Mouse (Mus musculus) 416B (cell line): ENCODE measurements at regions not wholly inside any gene's neighbourhood (a gene's known extent, or its start where the extent isn't known, plus 50 kb on each side); places are given as distances from the start of the nearest gene placed in this dataset.

ENCODE experiments used
- DNase-seq: peaks from one replicate; pipeline ENCODE4 v3.0.0; 2011; ENCODE audit warnings: low read depth

DNA sequence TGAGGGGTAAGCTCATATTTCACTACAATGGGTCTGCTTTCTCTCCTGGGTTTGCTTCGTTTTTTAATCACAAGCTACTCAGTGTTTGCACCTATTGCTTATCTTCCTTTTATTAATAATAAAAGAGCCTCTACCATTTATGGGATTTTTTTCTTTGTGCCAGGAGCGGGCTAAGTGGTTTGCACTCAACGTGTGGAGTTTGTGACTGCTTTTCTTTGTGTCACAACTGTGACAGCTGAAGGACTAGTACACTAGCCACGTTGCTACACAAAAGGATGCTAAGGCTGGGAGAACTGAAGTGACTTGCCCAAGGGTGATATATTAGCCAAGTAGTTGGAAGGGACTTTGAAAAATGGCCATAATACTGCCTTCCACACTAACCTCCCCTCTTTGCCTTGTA is 271.8 kb upstream of the Ppargc1a start:
- DNase-seq: no peak

DNA sequence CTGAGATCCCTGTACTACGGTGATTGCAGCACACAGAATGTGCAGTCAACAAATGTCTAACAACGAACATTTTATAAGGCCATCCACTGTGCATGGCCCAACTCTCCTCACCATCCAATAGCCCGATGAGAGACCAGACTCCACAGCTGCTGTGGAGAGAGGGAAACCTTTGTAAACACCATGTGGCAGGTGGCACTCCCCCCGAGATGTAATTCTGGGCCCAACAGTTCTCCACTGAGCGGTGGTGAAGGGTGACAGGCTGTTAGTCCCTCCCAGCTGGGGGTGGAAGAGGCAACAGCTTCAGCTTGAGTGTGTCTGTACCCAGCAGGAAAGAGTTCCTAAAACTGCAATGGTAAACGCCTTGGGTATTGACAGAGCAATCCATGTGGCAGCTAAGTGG is 263.0 kb upstream of the Ppargc1a start:
- no peak for DNase-seq

DNA sequence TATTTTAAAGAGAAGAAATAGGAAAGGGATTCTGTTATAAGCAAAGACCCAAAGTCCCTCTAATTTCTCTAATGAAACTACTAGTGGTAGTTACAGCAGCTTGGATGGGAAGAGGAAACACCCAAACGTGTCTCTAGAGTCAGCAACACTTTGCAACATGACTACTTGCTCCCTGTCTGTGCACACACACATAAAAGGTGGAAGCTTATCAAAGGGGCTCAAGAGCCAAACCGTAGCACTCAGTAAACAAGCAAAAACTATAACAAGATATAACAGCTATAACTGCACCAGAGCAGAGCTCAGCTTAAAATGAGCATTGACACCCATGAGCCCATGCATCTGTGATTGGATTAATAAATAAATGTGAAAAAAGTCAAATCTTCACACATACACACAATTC is 262.5 kb upstream of the Ppargc1a start:
- DNase-seq: no peak

DNA sequence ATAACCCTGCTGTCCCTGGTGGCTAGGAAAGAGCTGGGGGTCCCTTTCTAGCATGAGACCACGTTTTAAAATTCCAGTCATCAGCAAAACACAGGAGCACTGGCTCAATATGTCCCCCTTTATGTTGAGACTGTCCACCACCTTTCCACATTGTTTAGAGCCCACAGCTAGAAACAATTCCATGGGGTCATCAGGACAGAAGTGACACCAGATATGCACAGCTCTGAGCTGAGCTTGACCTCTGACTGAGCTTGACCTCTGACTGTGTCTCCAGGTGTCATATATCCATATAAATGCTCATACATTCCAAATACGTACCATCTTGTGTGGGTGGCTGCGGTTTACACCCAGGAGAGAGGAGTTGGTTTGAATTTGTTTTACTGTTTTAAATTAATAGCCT is 262.1 kb upstream of the Ppargc1a start:
- no peak for DNase-seq

GRCm38 (mm10) chr5:51829020-51829419 is 261.5 kb upstream of the Ppargc1a start:
- no peak for DNase-seq

DNA sequence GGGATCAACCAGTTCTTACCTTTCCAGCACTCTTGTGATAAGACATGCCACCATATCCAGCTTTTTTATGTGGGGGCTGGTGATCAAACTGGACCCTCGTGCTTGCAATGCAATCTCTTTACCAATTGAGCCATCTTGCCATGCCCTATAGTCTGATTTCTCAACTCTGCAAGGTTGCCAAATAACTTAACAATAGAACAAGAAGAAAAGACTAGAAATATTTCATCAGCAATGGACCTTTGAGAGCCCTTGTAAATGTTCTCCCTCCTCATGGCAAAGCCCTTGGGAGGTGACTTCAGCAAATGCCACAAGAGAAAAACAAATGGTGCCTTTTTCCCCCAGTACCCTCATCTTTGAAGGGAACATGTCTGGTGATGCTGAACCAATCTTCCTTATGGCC is 258.7 kb upstream of the Ppargc1a start:
- DNase-seq: no peak

- no peak for DNase-seq
Measured at GRCm38 (mm10) chr5:51825584-51826088, 258.1 kb upstream of the Ppargc1a start.

DNA sequence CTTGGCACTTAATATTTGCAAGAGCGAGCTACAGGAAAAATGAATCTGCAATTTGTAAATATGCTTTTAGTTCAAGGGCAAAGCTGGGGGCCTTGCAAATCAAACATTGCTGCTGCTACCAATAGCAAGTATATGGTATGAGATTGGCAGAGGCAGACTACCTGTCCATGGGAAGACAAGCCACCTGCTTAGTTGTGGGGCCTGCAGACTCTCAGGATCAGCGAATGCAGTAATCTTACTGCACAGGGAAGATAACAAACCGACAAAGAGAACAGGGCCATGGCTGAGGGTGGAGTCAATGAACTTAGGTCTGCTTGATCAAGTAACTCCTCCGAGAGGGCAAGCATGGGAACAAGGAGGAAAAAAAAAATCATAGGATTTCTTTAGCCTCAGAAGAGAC is 257.2 kb upstream of the Ppargc1a start:
- no peak for DNase-seq

DNA sequence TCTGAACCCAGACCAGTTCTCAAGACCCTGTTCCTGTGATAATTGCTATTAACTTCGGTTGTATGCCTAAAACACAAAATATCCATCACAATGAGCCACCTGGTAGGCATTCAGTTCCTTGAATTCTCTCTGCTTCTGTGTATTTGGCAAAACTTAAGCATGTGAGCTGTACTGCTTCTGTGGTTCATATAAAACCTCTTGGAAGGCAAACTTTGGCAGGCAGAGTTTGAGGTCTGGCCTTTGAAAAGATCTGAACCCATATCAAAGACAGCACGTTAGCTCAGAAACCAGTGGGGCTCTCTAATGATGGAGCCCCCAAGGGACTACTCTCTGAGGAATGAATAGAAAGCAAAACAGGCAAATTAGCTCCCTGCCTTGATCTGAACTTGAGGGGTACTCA is 256.1 kb upstream of the Ppargc1a start:
- no peak for DNase-seq

DNA sequence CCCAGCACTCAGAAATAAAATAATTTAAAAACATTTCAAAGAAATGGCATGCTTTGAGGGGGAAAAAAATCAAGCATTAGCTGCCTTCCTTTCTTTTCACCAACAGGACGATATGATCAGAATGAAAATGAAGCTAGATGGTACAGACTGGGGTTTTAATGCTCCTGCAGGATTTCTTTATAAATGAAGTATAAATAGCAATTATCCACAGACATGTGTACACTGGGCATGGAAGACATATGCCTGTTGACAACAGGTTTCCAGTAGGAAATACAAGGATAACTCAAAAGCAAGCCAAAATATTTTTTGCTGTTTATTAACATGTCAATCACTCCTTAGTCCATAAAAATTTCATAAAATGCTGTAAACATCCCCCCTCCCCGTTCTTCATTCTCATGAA is 248.7 kb upstream of the Ppargc1a start:
- DNase-seq: no peak

DNA sequence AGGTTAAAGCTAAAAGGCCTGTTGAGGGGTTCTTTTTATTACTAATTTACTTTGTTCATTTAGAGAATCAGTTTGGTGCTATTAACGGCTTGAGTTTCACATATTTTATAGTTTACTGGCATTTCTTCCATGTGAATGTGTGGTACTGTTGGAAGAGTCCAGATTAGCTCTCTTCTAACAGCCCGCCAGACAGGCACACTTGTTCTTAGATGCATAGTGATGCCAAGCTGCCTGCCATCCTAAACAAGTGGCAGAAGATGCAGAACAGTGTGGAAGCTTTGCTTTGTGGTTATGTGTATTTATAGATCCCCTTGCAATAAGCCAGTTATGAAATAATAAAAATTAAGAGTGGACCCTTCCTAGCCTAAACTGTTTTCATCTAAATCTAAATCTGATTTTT is 244.2 kb upstream of the Ppargc1a start:
- DNase-seq: no peak

DNA sequence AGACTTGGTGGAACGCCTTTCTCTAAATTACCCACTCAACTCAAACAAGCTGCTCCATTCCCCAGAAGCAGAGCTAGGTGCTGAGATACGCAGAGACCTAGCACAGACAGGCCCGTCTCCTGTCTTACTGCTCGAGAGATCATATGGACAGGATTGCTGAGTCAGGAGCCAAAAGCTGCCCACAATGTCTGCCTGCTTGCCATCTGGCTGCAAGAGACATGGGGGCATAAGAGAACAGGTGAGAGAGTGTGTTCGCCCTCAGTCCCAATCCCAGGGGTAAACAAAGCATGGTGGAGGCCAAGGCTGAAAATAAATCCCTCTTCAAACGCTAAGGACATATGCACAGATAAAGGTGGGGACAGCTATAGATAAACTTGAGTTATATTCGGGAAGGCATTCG is 234.0 kb upstream of the Ppargc1a start:
- DNase-seq: no peak

GRCm38 (mm10) chr5:51799371-51800035 is 232.0 kb upstream of the Ppargc1a start:
- no peak for DNase-seq

DNA sequence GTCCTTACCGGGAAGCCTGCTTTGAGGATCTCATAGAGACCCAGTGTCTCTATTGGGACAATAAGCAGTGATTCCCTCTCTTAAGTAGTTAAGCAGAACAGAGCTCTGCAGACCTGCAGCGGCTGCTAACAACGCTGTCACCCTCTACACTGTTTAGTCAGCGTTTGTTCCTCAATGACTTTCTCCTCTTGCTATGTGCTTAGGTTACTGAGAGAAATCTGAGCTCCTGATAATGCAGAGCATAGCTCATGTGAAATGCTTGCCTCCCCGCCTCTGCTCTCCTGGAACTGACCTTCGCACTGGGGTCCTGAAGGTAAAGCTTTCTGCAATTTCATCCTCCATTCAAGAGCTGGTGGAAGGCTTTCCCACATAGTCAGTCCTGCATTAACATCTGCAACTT is 226.6 kb upstream of the Ppargc1a start:
- DNase-seq: no peak

GRCm38 (mm10) chr5:51792950-51793349 is 225.4 kb upstream of the Ppargc1a start:
- DNase-seq: no peak

DNA sequence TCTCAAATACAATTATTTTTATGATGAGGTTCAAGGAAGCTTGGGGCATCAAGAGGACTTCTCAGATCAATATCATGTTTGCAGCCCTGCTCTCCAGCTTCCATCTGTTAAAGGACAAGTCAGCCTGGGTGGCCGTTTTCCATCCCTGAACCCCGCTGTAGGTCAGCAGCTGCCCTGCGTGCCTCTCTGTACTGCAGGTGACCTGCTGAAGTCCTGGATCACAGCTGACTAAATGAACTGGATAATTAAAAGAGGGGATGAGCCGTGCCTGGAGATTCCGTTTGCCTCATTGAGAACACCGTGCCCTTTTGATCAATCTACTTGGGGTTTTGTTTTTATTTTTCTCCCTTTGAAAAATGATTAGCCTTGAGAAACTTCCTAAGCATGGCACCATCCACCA is 221.2 kb upstream of the Ppargc1a start:
- DNase-seq: no peak

DNA sequence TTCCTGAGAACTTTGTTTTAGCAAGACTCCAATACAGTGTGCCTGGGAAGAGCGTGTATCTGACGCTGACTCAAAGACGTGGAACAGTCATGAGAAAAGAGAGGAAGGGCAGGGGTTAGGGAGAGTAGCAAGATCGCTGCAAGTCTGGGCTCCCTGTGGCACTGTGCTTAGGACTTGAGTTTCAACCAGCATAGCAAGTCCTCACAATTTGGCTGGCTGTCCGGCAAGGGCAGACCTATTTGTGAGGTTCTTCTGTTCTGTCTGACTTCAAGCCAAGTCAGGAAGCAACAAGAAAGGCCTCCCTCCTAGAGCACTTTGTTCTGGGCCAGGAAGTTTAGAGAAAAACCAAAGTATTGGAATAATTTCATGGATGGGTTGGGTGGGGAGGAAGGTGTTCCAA is 216.0 kb upstream of the Ppargc1a start:
- no peak for DNase-seq

GRCm38 (mm10) chr5:51783099-51783498 is 215.6 kb upstream of the Ppargc1a start:
- DNase-seq: no peak

DNA sequence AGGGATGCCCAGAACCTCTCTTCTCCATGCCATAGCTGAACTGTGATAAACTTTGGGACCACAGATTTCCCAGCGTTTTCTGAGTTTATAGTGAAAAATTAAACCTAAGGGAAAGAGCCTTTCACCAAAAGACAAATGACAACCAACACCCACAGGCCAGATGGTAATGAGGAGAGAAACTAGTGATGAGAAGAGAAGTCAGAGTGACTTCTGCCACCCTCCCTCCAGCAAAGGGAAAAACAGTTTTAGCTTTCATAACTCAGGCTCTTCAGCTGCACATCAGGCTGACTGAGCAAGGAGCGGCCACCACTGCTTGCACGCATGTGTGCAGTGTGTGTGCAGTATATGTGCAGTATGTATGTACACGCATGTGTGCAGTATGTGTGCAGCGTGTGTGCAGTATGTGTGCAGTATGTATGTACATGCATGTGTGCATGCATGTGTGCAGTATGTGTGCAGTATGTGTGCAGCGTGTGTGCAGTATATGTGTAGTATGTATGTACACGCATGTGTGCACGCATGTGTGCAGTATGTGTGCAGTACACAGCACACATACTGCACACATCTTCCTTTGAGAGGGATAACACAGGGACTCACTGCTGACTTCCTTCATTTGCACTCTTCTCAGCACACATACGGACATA is 208.1 kb upstream of the Ppargc1a start:
- no peak for DNase-seq

DNA sequence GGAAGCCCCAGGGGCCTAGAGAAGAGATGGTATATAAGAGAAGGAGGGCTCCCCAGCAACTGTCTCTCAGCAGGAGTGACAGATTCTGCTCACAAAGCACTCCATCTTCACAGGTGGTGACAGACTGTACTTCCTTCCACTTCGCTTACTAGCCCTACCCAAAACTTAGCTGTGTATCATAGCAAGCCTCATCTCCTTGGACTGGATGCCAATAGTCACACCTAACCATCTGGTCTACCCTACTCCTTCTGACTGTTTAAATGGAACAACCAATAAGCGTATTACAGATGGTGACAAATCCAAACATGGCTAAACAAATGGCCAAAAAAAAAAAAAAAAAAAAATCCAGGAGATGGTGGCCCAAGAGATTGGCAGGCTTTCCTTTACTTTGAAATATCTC is 204.1 kb upstream of the Ppargc1a start:
- DNase-seq: no peak

DNA sequence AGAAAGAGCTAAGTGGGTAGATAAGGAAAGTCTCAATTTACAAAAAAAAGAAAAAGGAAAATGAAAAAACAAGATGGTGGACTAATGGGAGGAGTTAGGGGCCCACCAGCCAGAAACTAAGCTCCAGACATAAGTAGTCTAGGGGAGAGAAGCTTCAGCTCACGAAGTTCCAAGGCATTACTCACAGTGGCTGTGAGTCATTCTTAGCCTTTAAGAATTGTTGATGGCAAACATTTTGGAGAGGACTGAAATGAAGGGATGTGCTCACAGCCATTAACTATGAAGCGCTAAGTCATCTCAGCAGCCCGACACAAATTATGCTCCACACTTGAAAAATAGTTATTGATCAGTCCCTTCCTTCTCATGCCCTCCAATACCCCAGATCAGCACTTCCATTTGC is 198.6 kb upstream of the Ppargc1a start:
- no peak for DNase-seq

- no peak for DNase-seq
Measured at GRCm38 (mm10) chr5:51764416-51764815, 196.9 kb upstream of the Ppargc1a start.

- no peak for DNase-seq
Measured at GRCm38 (mm10) chr5:51763599-51763998, 196.1 kb upstream of the Ppargc1a start.

GRCm38 (mm10) chr5:51762352-51762751 is 194.8 kb upstream of the Ppargc1a start:
- no peak for DNase-seq
